Mouse (Mus musculus) left cerebral cortex, adult 2 months (tissue): Measurements from ENCODE around the gene Txnip. TPM values are rescaled to one million over a fixed set of nuclear protein-coding genes. Genes with fewer than 3 reads are reported as not detected.
"Not testable (repeated sequence)": the region's sequence is repeated elsewhere in the genome, so short reads cannot be mapped to it uniquely, and the experiment has no call there.

Experiments used
- DNase-seq, 2 experiments: peaks; one replicate each; pipeline ENCODE4 v3.0.0; 2021 to 2022; ENCODE audit warnings: low spot score in 2 of 2, mixed read lengths in 1 of 2; ENCODE audit errors: extremely low spot score in 1 of 2
- H3K27ac ChIP-seq: fragments of 200-600 bp; 2 replicates; pipeline ENCODE4 v1.8.1; 2022
- H3K4me3 ChIP-seq: fragments of 200-600 bp; 2 replicates; pipeline ENCODE4 v1.8.1; 2022
- CTCF ChIP-seq: fragments of 200-600 bp; IDR thresholded peaks from 2 replicates; pipeline ENCODE4 v1.8.1; 2022; ENCODE audit warnings: antibody characterized with exemption, mild to moderate bottlenecking, moderate library complexity
- intact Hi-C: fragments of 180-260 bp; cut with DNase I; formaldehyde crosslinking; loops from one replicate; pipeline ENCODE4 v1.15.1; 2025
- long read RNA-seq, 2 experiments: library from polyadenylated mRNA; stranded (forward); transcript quantifications; one replicate each; pipeline ENCODE4 v2.0.0; 2021; ENCODE audit warnings: borderline mapping rate in 2 of 2
- total RNA-seq, 2 experiments: library from RNA; stranded (reverse); gene quantifications; 2 replicates each; pipeline ENCODE4 v1.2.3; 2021

Gene Txnip
- total RNA-seq, result 10 to 100 TPM; 22.4 to 28.2 TPM
- long read RNA-seq, experiment 1, partial matches to known transcripts, result 0 of 3 reads
- long read RNA-seq, experiment 1, other reads (novel, unspliced or antisense), result 1 of 3 reads
- long read RNA-seq, experiment 2, partial matches to known transcripts, result 2 of 4 reads
- long read RNA-seq, experiment 2, other reads (novel, unspliced or antisense), result 0 of 4 reads

DNA sequence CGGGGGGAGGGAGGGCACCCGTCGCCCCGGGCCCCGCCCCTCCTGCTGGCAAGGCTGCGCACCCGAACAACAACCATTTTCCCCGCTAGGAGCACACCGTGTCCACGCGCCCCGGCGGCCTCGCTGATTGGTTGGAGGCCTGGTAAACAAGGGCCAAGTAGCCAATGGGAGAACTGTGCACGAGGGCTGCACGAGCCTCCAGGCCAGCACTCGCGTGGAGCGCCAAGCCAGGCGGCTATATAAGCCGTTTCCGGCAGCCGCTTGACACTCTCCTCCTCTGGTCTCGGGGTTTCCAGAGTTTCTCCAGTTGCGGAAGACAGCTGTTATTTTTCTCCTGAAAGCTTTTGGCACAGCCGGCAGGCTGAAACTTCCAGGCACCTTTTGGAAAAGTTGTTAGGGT is at the start of gene Txnip:
TSS of gene Txnip (plus strand) at position 264 of the 400 bp plus-strand sequence.
- TF ChIP-seq CTCF, result peak; percentile 63

DNA sequence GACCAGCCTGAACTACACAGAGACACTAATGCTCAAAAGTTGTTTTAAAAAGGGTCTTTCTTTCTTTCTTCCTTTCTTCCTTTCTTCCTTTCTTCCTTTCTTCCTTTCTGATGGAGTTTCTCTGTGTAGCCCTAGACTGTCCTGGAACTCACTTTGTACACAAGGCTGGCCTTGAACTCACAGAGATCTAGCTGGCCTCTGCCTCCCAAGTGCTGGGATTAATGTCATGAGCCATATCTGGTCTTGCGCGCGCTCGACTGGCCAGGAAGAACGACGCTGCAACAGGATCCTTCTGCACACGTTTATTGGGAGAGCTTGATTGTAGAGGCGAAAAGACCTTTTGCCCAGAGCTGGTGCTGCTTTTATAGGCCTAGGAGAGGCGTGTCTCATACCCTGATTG is 49.8 kb upstream of the Txnip start:
- DNase-seq, intact Hi-C loops, H3K4me3 ChIP-seq, H3K27ac ChIP-seq: not testable (repeated sequence)

More for the DNA sequence above, at the start of gene Txnip:
- peak within 1 kb of the TSS; percentile 51 for H3K4me3 ChIP-seq
- H3K27ac ChIP-seq, result peak within 1 kb of the TSS; percentile 77
- peak; percentile 91 to 93 for DNase-seq
- intact Hi-C loops, result loop anchor here (2.0 kb wide), 1 partner anchor 19 kb away; the partner anchor contains the start of gene Gm16253

DNA sequence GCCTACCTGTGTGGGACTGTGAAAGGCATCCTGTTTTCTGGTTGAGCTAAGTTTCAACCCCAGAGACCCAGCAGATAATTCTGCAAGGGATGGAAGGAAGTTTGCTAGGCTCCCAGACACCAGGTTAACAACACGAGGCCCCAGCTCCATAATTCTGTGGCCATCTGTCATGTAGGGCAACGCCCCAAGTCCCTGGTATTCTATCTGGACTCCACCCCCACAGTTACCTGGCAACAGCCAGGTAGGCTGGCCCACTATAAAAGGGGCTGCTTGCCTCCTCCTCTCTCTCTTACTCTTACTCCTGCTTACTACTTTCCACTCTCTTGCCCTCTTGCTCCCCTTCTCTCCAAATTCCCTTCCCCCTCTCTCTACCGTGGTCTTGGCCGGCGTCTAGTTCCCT is 37.6 kb upstream of the Txnip start:
- DNase-seq, result no peak
- Histone ChIP-seq H3K27ac (no peak overlapping the region), H3K4me3 (no peak overlapping the region)
- intact Hi-C loops, result no loop called here
- TF ChIP-seq CTCF, result no peak

DNA sequence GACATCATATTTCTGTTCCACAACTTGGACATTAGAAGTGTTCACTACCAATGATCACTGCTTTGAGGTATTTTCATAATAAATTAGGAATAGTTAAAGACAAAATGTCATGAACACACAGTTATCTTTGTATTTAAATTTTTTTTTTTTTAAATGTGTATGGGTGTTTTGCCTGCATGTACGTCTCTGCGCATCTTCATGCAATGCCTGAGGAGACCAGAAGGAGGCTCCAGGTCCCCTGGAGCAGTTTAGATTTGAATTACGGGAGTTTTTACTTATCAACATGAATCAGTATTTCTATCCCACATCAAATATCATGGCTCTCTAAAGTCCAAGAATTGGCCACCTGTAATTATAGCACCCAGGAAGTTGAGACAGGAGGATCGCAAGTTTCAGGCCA is 35.6 kb upstream of the Txnip start:
- Histone ChIP-seq H3K4me3 (no peak overlapping the region), H3K27ac (no peak overlapping the region)
- no peak for DNase-seq
- intact Hi-C loops, result no loop called here
- TF ChIP-seq CTCF, result peak; percentile 57

DNA sequence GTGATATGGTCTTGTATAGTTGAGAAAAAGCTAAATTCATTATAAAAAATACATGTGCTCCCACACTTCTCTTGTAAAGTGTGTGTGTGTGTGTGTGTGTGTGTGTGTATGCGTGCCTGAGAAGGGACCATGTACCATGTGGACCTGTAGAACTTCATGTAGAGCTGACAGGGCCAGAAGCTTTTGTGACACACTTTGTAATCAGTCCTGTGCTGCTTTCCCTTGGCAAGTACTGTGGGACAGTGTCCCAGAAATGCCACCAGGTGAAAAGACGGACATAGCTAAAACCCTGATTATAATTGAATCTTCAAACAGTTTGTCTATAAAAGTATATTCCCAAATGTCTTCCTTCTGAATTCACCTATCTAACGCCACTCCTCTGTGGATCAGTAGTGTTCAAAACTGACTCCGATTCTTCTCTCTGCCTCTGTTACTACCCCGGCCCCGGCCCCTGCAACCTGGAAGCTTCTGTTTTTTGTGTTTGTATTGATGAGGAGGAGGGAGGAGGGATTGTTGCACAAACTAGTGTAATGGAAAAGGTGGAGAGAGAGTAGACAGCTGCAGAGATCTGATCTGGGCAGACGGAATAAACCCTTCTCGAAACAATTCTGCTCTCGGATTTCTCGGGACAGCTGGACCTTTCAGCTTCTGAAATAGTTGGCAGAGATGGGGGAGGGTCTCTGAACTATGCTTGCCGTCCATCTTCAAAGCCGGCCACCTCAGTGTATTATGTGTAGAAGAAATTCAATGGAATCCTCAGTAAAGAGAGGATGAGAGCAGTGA is 33.5 kb upstream of the Txnip start:
- intact Hi-C loops, result no loop called here
- DNase-seq, result no peak
- no peak overlapping the region for H3K27ac ChIP-seq
- TF ChIP-seq CTCF, result no peak
- H3K4me3 ChIP-seq, result no peak overlapping the region

DNA sequence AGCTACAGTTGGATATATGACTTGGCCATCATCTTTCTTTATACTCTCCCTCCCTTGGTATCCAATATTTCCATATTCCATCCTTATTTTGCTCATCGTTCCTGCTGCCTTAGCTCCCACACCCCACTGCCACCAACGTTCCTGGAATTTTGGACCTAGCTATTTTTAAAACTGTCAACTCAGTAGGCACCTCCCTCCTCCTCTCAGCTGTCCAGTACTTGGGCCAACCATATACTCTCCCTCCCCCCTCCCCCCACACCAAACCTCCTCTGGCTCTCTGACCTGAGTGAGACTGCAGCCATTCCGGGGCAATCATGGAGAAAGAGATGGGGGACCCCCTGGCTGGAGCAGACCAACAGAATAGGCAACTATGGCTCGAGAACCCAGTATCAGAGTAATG is 32.8 kb upstream of the Txnip start, which contains the start of gene Hfe2:
TSS of gene Hfe2 (plus strand) at position 259 of the 400 bp plus-strand sequence.
- DNase-seq, result no peak
- no peak within 1 kb of the TSS for H3K4me3 ChIP-seq
- H3K27ac ChIP-seq, result no peak within 1 kb of the TSS
- intact Hi-C loops, result no loop called here
- TF ChIP-seq CTCF, result no peak

DNA sequence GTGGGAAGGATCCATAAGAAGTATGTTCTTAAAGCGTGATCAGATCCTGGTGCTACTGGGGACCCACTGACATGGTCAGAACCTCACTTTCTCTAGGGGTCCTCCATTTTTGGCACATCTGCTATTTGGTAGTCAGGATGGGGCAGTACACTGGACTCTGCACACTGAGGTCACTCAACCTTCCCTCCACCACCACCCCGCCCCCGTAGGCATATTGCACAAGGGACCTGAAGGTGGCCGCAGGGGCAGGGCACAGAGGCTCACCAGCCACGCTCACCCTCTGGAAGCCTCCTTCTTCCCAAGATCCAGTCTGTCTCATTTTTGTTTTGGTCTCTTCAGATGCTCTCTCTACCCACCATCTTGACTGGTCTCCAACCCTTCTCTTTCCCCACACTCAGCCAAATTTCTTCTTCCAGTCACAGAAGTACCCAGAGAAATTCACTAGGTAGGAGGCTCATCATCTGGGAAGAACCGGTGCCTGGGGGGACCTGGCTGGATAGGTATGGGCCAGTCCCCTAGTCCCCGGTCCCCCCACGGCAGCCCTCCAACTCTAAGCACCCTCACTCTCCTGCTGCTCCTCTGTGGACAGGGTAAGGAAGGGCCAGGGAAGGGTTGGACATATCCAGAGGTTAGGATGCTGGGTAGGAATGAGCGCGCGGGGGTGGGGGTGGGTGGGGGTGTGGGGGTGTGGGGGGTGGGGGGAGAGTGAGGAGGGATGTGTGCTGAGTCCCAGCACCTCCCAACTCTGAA is 31.6 kb upstream of the Txnip start:
- TF ChIP-seq CTCF, result no peak
- intact Hi-C loops, result no loop called here
- Histone ChIP-seq H3K4me3 (no peak overlapping the region), H3K27ac (no peak overlapping the region)
- no peak for DNase-seq

DNA sequence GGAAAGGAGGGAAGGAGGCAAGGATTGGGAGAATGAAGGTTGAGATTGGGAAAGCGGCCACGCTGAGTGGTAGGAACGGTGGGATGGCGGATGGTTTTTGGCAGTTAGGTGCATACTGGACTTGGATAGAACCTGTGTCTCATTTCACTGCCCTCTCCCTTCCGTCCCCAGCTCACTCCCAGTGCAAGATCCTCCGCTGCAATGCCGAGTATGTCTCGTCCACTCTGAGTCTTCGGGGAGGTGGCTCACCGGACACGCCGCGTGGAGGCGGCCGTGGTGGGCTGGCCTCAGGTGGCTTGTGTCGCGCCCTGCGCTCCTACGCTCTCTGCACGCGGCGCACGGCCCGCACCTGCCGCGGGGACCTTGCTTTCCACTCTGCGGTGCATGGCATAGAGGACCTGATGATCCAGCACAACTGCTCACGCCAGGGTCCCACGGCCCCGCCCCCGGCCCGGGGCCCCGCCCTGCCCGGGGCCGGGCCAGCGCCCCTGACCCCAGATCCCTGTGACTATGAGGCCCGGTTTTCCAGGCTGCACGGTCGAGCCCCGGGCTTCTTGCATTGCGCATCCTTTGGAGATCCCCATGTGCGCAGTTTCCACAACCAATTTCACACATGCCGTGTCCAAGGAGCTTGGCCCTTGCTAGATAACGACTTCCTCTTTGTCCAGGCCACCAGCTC is 30.8 kb upstream of the Txnip start:
- Histone ChIP-seq H3K27ac (no peak overlapping the region), H3K4me3 (peak overlapping the region; percentile 52)
- no peak for DNase-seq
- intact Hi-C loops, result no loop called here
- TF ChIP-seq CTCF, result no peak

DNA sequence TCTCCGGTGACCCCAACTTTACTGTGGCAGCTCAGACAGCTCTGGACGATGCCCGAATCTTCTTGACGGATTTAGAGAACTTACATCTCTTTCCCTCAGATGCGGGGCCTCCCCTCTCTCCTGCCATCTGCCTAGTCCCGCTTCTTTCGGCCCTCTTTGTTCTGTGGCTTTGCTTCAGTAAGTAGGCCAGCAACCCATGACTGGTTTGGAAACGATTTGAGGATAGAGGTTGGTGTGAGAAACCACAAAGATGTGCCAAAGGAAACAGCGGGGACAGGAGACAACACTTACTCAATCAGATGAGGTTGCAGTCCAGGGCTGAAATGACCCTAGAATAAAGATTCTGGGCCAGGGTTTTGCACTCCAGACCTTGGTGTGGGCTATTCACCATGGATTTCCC is 29.3 kb upstream of the Txnip start:
- DNase-seq, result no peak
- intact Hi-C loops, result no loop called here
- TF ChIP-seq CTCF, result no peak
- Histone ChIP-seq H3K4me3 (no peak overlapping the region), H3K27ac (no peak overlapping the region)

DNA sequence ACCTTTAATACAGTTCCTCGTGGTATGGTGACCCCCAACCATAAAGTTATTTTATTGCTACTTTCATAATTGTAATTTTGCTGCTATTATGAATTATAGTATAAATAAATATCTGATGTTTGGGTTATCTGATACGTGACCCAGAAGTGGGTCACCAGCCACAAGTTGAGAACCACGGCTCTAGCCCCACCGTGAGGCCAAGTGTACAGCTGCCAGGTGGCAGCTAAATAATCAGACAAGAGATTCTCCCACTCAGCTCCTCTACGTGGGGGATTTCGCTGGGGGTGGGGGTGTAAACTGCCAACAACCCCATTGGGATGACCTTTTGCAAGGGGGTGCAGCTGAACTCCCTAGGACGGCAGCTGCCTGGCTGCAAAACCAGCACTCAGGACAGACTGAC is 25.7 kb upstream of the Txnip start:
- H3K27ac ChIP-seq, result no peak overlapping the region
- no peak for DNase-seq
- TF ChIP-seq CTCF, result no peak
- intact Hi-C loops, result no loop called here
- H3K4me3 ChIP-seq, result no peak overlapping the region

DNA sequence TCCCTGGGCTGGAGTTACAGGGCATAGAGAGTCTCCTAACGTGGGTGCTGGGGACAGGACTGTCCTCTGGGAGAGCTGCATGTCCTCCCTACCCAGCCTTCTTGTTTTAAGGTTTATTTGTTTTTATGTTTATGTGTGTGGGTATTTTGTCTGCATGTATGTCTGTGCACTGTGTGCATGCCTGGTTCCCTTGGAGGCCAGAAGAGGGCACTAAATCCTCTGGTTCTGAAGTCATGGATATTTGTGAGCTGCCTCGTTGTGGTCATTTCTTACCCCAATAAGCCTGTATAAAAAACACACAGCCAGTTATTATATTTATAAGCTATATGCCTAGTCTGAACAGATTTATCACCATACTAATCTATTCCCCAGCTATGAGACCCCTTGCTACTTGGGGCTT is 23.5 kb upstream of the Txnip start:
- intact Hi-C loops, result no loop called here
- DNase-seq, result no peak
- Histone ChIP-seq H3K4me3 (no peak overlapping the region), H3K27ac (no peak overlapping the region)
- TF ChIP-seq CTCF, result no peak; the same call in 1 of the 2 replicates

DNA sequence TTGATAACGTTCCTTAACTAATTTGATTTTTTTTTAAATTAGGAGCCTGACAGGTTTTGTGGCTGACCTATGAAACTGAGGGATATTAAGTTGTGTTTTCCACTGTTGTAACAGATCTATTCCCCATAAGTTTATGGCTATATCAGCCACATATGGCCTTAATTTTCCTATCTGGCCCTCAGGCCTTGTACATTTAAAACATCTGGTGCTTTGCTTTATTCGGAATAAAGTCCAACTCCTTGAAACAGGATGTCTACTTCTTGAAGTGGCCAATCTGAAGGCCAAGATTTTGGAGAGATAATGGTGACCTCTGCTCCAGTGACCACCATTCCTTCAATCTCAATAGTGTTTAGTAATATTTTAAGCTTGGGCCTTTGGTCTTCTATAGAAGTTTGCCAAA is 18.4 kb upstream of the Txnip start:
- no peak overlapping the region for H3K27ac ChIP-seq
- intact Hi-C loops, result no loop called here
- TF ChIP-seq CTCF, result no peak
- no peak overlapping the region for H3K4me3 ChIP-seq
- no peak for DNase-seq
